Mouse (Mus musculus): Measurements from ENCODE around the gene Dph3. TPM values are rescaled to one million over a fixed set of nuclear protein-coding genes. Genes with fewer than 3 reads are reported as not detected.

The Dph3 gene
- polyA plus RNA-seq, 1 experiment: 37.5 TPM

DNA sequence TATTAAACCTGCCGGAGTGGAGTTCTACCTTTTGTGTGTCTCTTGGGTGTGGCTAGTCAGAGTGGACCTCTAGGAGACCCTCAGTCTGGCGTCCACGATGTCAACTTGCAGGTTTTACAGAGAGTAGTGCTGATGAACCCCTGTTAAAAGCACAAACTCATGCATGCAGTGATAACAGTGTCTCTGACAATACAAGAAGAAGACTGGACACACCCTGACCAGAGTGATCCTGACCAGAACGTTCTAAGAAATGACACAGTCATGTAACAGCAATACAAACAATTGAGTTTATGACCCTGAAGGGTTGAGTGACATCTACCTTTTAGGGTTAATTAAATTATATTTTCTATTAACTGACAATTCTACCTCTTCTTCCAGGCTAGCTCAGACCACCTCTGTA, 27.9 kb downstream of the Dph3 start:
- no peaks in the 10 kb centered on the region for H3K4me1 ChIP-seq (ENCODE audit: control insufficient read depth, insufficient read depth, low read length)
- no peak overlapping the region for H3K27ac ChIP-seq (ENCODE audit: insufficient read depth, low read depth, low read length)
- H3K4me3 ChIP-seq (ENCODE audit: insufficient read depth, low read length): no peak overlapping the region
- TF ChIP-seq POLR2A (IDR thresholded peaks at IDR 0.05; ENCODE audit: borderline replicate concordance, low read depth, low read length) (no peak), CTCF (IDR thresholded peaks at IDR 0.05; ENCODE audit: low read depth, low read length) (no peak)

DNA sequence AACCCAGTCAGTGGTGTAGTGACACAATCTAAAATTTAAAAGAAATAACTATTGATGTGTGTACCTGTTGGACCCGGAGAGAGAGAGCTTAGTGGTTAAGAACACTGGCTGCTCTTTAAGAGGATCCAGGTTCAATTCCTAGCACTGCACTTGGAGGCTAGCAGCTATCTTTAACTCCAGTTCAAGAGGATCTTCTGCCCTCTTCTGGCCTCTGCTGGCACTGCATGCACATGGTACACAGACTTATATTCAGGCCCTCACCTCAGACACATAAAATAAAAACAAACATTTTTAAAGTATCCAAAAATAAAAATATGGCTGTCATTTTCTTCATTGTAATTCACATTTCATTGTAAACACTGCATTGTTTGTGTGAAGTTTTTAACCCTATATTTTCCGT, 28.9 kb downstream of the Dph3 start:
- Histone ChIP-seq H3K27ac (ENCODE audit: insufficient read depth, low read depth, low read length) (no peak overlapping the region), H3K4me3 (ENCODE audit: insufficient read depth, low read length) (no peak overlapping the region), H3K4me1 (ENCODE audit: control insufficient read depth, insufficient read depth, low read length) (no peaks in the 10 kb centered on the region)
- TF ChIP-seq POLR2A (IDR thresholded peaks at IDR 0.05; ENCODE audit: borderline replicate concordance, low read depth, low read length): no peak
- TF ChIP-seq CTCF (IDR thresholded peaks at IDR 0.05; ENCODE audit: low read depth, low read length): no peak

DNA sequence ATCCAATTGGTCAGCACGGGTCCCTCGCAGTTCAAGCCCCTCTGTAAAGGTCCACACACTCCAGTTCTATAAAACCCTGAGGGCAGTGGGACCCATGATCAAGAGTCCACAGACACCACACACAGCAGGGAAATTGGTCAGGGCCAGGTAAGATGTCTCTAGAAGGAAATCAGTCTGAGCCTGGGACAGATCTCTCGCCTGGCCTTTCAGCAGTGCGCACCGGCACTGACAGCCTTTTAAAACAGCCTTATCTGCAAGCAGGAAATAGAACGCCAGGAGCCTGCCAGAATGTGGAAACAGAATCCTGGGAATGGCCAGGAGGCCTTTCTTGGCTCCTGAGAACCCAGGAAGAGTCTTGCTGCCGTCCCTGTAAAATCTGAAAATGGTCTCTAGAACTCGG, 29.7 kb downstream of the Dph3 start:
- peaks cover under 1% of the 10 kb centered on the region; the same call in 1 of the 2 replicates for H3K4me1 ChIP-seq (ENCODE audit: control insufficient read depth, insufficient read depth, low read length)
- no peak overlapping the region for H3K27ac ChIP-seq (ENCODE audit: insufficient read depth, low read depth, low read length)
- TF ChIP-seq CTCF (IDR thresholded peaks at IDR 0.05; ENCODE audit: low read depth, low read length) (no peak), POLR2A (IDR thresholded peaks at IDR 0.05; ENCODE audit: borderline replicate concordance, low read depth, low read length) (no peak)
- no peak overlapping the region for H3K4me3 ChIP-seq (ENCODE audit: insufficient read depth, low read length)

DNA sequence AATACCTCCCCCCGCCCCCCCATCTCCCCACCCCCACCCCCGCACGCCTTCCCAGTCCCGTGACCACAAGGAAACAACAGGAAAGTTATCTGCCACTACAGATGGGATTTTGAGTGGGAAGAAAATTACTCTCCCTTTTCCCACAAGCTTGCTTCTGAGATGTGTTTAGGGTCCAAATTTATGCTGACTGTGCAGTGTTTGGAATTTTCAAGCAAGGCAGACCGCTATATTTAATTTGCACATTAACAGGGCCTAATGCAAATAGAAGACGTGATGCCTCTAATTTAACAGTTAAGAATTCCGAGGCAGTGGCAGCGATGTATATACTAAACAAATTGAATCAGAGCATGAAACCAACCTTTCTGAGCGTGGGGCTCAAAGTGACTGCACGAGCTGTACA, 30.7 kb downstream of the Dph3 start:
- no peak for TF ChIP-seq CTCF (IDR thresholded peaks at IDR 0.05; ENCODE audit: low read depth, low read length)
- no peak for TF ChIP-seq POLR2A (IDR thresholded peaks at IDR 0.05; ENCODE audit: borderline replicate concordance, low read depth, low read length)
- Histone ChIP-seq H3K4me1 (ENCODE audit: control insufficient read depth, insufficient read depth, low read length) (peaks cover 11% of the 10 kb centered on the region), H3K4me3 (ENCODE audit: insufficient read depth, low read length) (no peak overlapping the region), H3K27ac (ENCODE audit: insufficient read depth, low read depth, low read length) (no peak overlapping the region)

DNA sequence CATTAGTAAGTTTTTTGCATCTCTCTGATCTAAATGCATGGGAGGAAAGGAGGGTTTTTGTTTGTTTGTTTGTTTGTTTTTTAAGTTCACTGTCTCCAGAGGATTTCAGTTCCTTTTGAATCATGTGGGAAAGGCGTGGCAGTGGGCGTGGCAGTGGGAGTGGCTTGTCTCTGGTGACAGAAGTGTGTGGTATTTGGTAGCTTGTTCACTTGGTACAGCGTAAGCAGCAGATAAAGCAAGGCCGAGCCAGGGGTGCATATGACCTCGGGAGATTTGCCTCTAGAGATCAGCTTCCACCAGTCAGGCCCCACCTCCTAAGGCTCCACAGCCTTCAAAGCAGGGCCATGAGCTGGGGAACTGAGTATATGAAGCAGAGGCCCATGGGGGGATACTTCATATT, 31.6 kb downstream of the Dph3 start:
- Histone ChIP-seq H3K4me1 (ENCODE audit: control insufficient read depth, insufficient read depth, low read length) (peaks cover 16% of the 10 kb centered on the region), H3K27ac (ENCODE audit: insufficient read depth, low read depth, low read length) (no peak overlapping the region), H3K4me3 (ENCODE audit: insufficient read depth, low read length) (no peak overlapping the region)
- TF ChIP-seq CTCF (IDR thresholded peaks at IDR 0.05; ENCODE audit: low read depth, low read length) (no peak), POLR2A (IDR thresholded peaks at IDR 0.05; ENCODE audit: borderline replicate concordance, low read depth, low read length) (no peak)

DNA sequence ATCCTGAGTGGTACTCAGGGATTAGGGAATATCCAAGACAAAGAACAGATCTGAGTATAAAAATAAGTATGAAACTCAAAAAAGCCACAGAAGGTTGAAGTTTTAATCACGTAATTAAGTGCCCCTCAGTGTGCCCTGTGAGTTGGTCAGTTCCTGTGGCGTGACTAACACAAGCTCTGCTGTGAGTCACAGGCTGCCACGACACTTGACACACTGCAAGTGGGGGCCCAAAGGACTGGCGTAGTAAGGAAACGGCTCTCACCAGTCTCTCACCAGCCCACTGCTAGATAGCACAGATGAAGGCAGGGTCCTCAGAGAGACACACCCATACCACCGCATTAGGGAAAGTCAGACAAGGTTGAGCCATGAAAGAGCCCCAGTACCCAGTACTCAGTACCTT, 35.4 kb downstream of the Dph3 start:
- H3K4me1 ChIP-seq (ENCODE audit: control insufficient read depth, insufficient read depth, low read length): peaks cover 20% of the 10 kb centered on the region
- no peak overlapping the region for H3K4me3 ChIP-seq (ENCODE audit: insufficient read depth, low read length)
- no peak for TF ChIP-seq CTCF (IDR thresholded peaks at IDR 0.05; ENCODE audit: low read depth, low read length)
- TF ChIP-seq POLR2A (IDR thresholded peaks at IDR 0.05; ENCODE audit: borderline replicate concordance, low read depth, low read length): no peak
- H3K27ac ChIP-seq (ENCODE audit: insufficient read depth, low read depth, low read length): no peak overlapping the region

DNA sequence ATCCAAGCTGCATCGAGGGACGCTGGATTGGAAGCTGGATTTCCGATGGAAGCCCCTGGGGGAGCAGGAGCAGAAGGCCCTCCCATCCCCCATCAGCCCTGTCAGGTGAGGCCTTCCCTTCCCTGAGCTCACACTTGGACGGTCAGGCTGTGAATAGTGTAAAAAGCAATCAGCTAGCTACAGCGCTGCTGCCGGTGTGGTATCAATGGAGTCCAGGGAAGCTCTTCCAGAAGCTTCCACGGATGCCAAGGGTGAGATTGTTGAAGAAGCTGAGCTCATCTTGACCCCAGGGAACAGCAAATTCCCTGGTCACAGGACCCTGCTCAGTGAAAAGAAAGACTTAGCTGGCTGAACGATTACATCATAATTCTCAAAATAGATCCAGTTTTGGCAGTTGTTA, 39.2 kb downstream of the Dph3 start:
- Histone ChIP-seq H3K27ac (ENCODE audit: insufficient read depth, low read depth, low read length) (no peak overlapping the region), H3K4me1 (ENCODE audit: control insufficient read depth, insufficient read depth, low read length) (peaks cover 20% of the 10 kb centered on the region), H3K4me3 (ENCODE audit: insufficient read depth, low read length) (no peak overlapping the region)
- no peak for TF ChIP-seq CTCF (IDR thresholded peaks at IDR 0.05; ENCODE audit: low read depth, low read length)

DNA sequence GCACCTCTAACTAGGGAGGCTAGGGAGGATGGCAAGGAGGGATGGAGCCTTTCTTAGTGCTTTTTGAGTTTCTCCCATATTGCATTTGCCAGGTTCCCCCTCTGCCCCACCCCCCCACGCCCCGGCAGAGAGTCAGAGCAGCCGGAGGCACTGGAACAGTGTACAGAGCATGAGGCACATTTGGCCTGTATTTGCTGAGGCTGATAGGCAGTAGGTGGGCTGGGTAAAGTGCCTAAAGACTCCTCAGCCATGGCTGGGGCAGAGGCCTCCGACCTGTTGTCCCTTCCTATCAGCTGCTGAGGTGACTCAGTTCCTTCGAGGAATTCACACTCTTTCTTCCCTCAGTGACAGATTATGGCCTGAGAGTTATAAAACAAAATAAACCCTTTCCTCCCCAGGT, 43.4 kb downstream of the Dph3 start:
- no peak overlapping the region for H3K27ac ChIP-seq (ENCODE audit: insufficient read depth, low read depth, low read length)
- no peak overlapping the region for H3K4me3 ChIP-seq (ENCODE audit: insufficient read depth, low read length)
- TF ChIP-seq POLR2A (IDR thresholded peaks at IDR 0.05; ENCODE audit: borderline replicate concordance, low read depth, low read length) (no peak), CTCF (IDR thresholded peaks at IDR 0.05; ENCODE audit: low read depth, low read length) (no peak)
- H3K4me1 ChIP-seq (ENCODE audit: control insufficient read depth, insufficient read depth, low read length): peaks cover 4% of the 10 kb centered on the region

DNA sequence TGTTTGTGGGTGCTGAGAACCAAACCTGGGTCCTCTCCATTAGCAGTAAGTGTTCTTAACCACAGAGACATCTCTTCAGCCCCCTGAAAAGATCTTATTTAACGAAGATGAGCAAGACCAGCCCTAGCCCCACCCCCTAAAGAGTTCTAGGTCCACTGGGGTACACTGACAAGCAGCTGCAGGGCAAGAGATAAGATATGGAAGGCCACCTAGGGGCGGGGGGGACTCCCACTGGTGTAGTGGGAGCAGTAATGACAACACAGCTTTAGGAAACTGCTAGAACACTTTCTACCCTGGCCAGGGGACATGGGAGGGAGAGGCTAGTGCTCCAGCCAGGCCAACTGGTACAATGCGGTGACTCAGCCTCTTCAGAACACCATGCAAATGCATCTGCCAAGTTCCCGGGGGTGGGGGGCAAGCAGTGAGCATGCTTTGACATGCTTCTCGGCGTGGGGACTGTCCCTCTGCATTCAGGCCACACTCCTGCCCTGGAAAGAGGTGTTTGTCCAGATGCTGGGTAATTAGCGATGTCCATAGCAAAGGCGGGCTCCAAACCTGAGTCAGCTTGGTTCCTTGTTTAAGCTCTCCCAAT, 47.8 kb downstream of the Dph3 start:
- TF ChIP-seq CTCF (IDR thresholded peaks at IDR 0.05; ENCODE audit: low read depth, low read length): no peak
- no peak for TF ChIP-seq POLR2A (IDR thresholded peaks at IDR 0.05; ENCODE audit: borderline replicate concordance, low read depth, low read length)
- Histone ChIP-seq H3K4me3 (ENCODE audit: insufficient read depth, low read length) (no peak overlapping the region), H3K27ac (ENCODE audit: insufficient read depth, low read depth, low read length) (no peak overlapping the region), H3K4me1 (ENCODE audit: control insufficient read depth, insufficient read depth, low read length) (no peaks in the 10 kb centered on the region)

DNA sequence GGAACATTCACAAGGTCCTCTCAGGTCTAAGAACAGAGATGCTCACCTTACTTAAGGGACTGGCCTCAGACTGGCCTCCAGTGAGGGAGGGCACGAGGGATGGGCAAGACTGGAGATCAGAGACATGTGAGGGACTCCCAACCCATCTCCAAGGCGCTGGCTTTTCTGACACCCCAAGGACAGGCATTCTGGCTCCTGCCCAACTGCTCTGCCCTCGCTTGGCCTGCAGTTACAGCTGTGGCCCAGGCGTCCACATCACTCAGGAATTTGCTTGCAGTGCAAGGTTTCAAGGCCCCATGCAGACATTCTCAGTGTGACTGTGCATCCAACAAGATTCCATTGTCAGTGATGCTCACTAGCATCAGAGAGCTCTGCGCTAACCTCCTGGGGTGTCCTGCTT, 49.0 kb downstream of the Dph3 start:
- Histone ChIP-seq H3K27ac (ENCODE audit: insufficient read depth, low read depth, low read length) (no peak overlapping the region), H3K4me3 (ENCODE audit: insufficient read depth, low read length) (no peak overlapping the region), H3K4me1 (ENCODE audit: control insufficient read depth, insufficient read depth, low read length) (no peaks in the 10 kb centered on the region)
- no peak for TF ChIP-seq CTCF (IDR thresholded peaks at IDR 0.05; ENCODE audit: low read depth, low read length)
- TF ChIP-seq POLR2A (IDR thresholded peaks at IDR 0.05; ENCODE audit: borderline replicate concordance, low read depth, low read length): no peak

DNA sequence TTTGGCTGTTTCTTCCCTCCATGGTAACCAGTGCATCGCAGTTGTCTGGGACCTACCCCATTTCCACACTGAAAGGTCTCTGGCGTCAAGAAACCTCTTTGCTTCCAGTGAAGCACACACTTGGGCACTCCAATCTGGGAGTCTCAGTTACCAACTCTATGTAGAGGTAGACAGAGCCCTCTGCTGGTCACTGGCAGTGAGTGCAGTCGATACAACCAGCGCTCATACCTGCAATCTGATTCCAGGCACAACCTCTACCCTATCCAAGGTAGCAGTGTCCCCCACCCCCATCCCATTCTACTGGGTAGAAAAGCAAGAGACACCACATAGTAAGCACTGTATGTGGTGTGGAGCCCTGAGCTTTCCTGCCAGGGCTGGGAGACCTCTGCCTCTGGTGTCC, 53.0 kb downstream of the Dph3 start:
- Histone ChIP-seq H3K27ac (ENCODE audit: insufficient read depth, low read depth, low read length) (no peak overlapping the region), H3K4me1 (ENCODE audit: control insufficient read depth, insufficient read depth, low read length) (no peaks in the 10 kb centered on the region), H3K4me3 (ENCODE audit: insufficient read depth, low read length) (no peak overlapping the region)
- TF ChIP-seq POLR2A (IDR thresholded peaks at IDR 0.05; ENCODE audit: borderline replicate concordance, low read depth, low read length): no peak
- peak; percentile 86 for TF ChIP-seq CTCF (IDR thresholded peaks at IDR 0.05; ENCODE audit: low read depth, low read length)

Other genes with a start within 250 kb of the Dph3 start
- gene Galnt15, start 56.7 kb downstream of the Dph3 start, polyA plus RNA-seq (2012; ENCODE audit: insufficient read depth, insufficient read length, missing spikeins): not detected in 2 replicates
- gene Oxnad1, start 355 bp downstream of the Dph3 start, polyA plus RNA-seq (2012; ENCODE audit: insufficient read depth, insufficient read length, missing spikeins): 8.0 and 12.9 TPM in 2 replicates
- not detected in 2 replicates for gene Msmb, start 56.3 kb upstream of the Dph3 start, polyA plus RNA-seq (2012; ENCODE audit: insufficient read depth, insufficient read length, missing spikeins)
- gene Ncoa4, start 74.1 kb upstream of the Dph3 start, polyA plus RNA-seq (2012; ENCODE audit: insufficient read depth, insufficient read length, missing spikeins): 173 and 209 TPM in 2 replicates
- gene Timm23, start 116.2 kb upstream of the Dph3 start, polyA plus RNA-seq (2012; ENCODE audit: insufficient read depth, insufficient read length, missing spikeins): 35.2 and 40.5 TPM in 2 replicates
- gene Parg, start 116.2 kb upstream of the Dph3 start, polyA plus RNA-seq (2012; ENCODE audit: insufficient read depth, insufficient read length, missing spikeins): 23.3 TPM in 2 replicates
- not detected in 2 replicates for gene Ogdhl, start 236.3 kb upstream of the Dph3 start, polyA plus RNA-seq (2012; ENCODE audit: insufficient read depth, insufficient read length, missing spikeins)

Data from bone marrow macrophage, adult 2 months (primary cell).